Mouse (Mus musculus) gastrocnemius, postnatal 25 days (tissue): ENCODE data around the gene Cmtm1. TPM values are rescaled to one million over a fixed set of nuclear protein-coding genes. Genes with fewer than 3 reads are reported as not detected.
"Not testable (repeated sequence)": the region's sequence is repeated elsewhere in the genome, so short reads cannot be mapped to it uniquely, and the experiment has no call there.

ENCODE experiments used
- DNase-seq: peaks from one replicate; pipeline ENCODE4 v3.0.0; 2022
- total RNA-seq, 2 experiments: library from RNA; stranded (reverse); gene quantifications; 1 replicate in 1 of 2; 2 replicates in 1 of 2; pipeline ENCODE4 v1.2.3; 2021

The Cmtm1 gene
- total RNA-seq, 2 experiments from 2014 or later, result not detected

GRCm38 (mm10) chr8:104321267-104321666 is 11.3 kb upstream of the Cmtm1 start, which contains the start of gene Gm11020:
Gene Gm11020 (plus strand): TSS chr8:104321567.
- not testable (repeated sequence) for DNase-seq

DNA sequence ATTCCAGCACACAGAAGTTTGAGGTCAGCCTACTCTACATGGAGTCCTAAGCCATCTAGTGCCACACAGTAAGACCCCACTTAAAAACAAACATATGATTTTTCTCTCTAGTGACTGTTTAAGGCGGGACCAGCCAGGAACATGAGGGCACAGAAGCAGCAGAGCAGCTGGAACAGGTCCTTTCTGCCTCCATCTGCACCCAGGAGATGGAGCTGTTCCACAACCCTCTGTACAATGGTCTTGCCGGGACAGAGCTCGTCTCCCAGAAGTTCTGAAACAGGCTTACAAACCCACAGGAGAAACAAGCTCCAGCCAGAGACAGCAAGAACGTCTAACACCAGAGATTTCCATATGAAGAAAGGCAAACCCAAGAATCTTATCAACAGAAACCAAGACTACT is 3.4 kb upstream of the Cmtm1 start:
- no peak for DNase-seq

DNA sequence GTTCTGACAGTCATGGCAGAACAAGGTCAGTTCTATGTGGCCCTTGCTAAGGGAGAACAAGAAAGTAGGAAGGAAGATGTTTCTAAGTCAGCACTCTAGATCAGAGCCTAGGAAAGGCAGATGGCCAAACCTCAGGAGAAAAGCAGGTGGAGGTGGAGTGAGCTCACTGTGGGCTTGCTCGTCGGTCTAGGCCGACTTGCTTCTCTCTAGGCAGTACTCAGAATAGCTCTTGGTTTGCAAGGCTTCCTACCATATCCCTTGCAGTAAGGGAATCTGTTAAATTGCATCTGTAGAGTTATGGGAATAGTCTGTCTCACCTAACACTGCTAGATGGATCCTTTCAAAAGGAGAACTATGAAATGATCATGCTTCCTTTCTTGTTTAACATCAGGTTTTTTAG is 2.1 kb upstream of the Cmtm1 start:
- not testable (repeated sequence) for DNase-seq

GRCm38 (mm10) chr8:104308341-104308740 is 1.6 kb downstream of the Cmtm1 start:
- not testable (repeated sequence) for DNase-seq

- no peak for DNase-seq
These were observed 5.0 kb downstream of the Cmtm1 start for GRCm38 (mm10) chr8:104304962-104305361.

- not testable (repeated sequence) for DNase-seq
These were observed 7.4 kb downstream of the Cmtm1 start for GRCm38 (mm10) chr8:104302536-104302935.

- peak; percentile 8 for DNase-seq
These were observed 8.4 kb downstream of the Cmtm1 start for GRCm38 (mm10) chr8:104301577-104301976.

DNA sequence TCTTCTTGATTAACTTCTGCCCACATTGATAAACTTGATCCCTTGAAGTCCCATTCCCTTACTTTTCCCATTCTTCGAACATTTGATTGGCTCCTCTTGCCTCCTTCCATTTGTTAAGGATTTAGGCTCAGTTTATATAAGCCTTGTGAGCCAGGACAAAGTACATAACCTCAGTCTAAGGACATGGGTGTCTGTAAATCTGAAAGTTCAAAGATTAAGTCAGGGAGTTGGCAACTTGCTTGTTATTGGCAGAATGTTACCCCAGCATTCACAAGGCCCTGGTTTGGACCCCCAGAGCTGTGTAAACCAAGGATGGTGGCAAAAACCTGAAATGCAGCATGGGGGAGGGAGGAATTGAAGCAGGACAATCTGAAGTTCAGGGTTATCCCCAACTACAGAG is 15.5 kb downstream of the Cmtm1 start:
- DNase-seq, result no peak

DNA sequence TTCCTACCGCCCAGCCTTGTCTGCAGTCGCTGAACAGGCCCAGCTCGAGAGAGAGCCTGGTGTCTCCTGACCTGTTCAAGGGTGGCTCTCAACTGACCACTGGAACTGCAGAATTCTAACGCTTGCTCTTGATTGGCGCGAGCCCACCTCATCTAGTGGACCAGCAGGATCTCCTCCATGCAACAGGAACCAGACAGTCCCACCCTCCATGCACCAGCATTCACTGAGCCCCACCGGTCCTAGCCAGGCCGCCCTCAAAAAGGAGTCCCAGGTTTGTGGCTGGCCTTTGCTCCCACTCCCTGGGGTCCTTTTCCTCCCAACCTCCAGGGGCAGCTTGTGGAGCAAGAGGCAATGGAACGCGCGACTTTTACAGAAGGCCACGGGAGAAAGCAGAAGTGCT is 16.9 kb downstream of the Cmtm1 start, which contains the start of gene Cmtm2a:
Gene Cmtm2a, minus strand, starts transcription at position 101 of the 400 bp plus-strand sequence.
- DNase-seq, result not testable (repeated sequence)

- DNase-seq, result no peak
These were observed 41.0 kb downstream of the Cmtm1 start for GRCm38 (mm10) chr8:104268937-104269440.

GRCm38 (mm10) chr8:104268368-104268767 is 41.6 kb downstream of the Cmtm1 start:
- DNase-seq, result no peak

GRCm38 (mm10) chr8:104264271-104264935 is 45.5 kb downstream of the Cmtm1 start:
- not testable (repeated sequence) for DNase-seq

DNA sequence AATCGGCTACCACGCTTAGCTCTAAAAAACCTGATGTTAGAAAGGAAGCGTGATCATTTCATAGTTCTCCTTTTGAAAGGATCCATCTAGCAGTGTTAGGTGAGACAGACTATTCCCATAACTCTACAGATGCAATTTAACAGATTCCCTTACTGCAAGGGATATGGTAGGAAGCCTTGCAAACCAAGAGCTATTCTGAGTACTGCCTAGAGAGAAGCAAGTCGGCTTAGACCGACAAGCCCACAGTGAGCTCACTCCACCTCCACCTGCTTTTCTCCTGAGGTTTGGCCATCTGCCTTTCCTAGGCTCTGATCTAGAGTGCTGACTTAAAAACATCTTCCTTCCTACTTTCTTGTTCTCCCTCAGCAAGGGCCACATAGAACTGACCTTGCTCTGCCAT is 48.1 kb downstream of the Cmtm1 start:
- DNase-seq, result not testable (repeated sequence)

DNA sequence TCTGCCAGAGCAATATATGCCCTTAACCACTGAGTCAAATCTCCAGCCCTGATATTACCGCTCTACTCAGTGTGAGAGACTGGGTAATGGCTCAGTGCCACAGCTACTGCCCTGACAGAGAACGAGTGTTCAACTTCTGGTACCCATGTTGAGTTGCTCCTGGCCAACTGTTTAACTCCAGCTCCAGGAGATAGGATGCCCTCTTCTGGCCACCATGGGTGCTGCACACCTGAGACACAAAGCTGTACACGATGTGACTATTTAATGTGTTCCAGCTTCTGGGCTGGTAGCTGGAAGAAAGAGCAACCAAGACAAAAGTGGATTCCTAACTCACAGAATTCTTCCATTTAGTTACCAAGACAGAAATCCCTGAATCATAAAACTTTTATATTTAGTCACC is 56.9 kb downstream of the Cmtm1 start:
- no peak for DNase-seq

GRCm38 (mm10) chr8:104251461-104251860 is 58.5 kb downstream of the Cmtm1 start:
- DNase-seq, result peak; percentile 2

- peak; percentile 81 for DNase-seq
These were observed 59.2 kb downstream of the Cmtm1 start, which contains the start of gene Cklf for GRCm38 (mm10) chr8:104250439-104251367. Gene Cklf (plus strand): TSS chr8:104250861.

- DNase-seq, result no peak
These were observed 60.4 kb downstream of the Cmtm1 start for GRCm38 (mm10) chr8:104249442-104249996.

DNA sequence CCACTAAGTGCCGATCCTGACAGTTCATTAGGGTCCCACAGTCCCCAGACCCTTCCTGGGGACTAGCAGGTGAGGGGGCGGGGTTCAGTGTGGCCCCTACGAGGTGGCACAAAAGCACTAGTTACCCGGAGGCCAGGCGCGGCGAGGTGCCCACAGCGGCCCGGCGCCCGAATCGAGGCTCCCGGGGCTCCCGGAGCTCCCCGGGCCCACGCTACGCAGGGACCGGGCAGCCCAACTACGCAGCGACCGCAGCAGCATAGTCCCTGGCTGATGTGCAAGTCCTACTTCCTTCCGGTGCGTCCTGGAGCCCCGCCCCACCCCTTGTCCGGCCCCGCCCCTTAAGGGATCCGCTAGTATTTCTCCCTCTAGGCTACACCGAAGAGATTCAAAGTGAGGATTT is 61.7 kb downstream of the Cmtm1 start, which contains the start of gene Tk2:
Gene Tk2, minus strand, starts transcription at position 283 of the 400 bp plus-strand sequence.
- peak; percentile 82 for DNase-seq

- no peak for DNase-seq
These were observed 62.1 kb downstream of the Cmtm1 start for GRCm38 (mm10) chr8:104247908-104248275.

GRCm38 (mm10) chr8:104247054-104247907 is 62.7 kb downstream of the Cmtm1 start:
- no peak for DNase-seq

DNA sequence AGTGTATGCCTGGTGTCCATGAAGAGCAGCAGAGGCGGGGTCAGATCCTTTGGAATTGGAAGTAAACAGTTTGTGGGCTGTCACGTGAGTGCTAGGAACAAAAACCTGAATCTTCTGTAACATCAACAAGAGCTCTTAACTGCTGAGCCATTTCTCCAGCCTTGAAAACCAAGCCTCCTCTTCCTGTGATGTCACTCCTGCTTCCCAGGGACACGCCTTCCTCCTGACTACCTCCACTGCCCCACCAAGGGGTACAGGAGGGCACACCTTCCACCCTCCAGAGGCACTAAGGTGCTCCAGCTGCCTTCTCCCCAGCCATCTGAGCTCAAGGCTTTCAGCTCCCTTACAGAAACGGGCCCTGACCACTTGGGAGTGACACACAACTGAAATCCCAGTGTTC is 63.3 kb downstream of the Cmtm1 start:
- DNase-seq, result no peak
